Mouse (Mus musculus) C2C12 (cell line): Measurements from ENCODE around the gene Tpgs1.

Experiments
- CEBPB ChIP-seq: IDR thresholded peaks from one replicate; pipeline ENCODE4 v1.6.1; 2011; ENCODE audit warnings: low read depth, mild to moderate bottlenecking, control low read depth, moderate library complexity
- CTCF ChIP-seq: IDR thresholded peaks from one replicate; pipeline ENCODE4 v1.5.1; 2011; ENCODE audit not compliant: control insufficient read depth, insufficient read depth, insufficient read length
- FOSL1 ChIP-seq: IDR thresholded peaks from one replicate; pipeline ENCODE4 v1.8.0; 2011; ENCODE audit warnings: mild to moderate bottlenecking, low read length; ENCODE audit not compliant: poor library complexity, insufficient read depth, severe bottlenecking
- MAX ChIP-seq: IDR thresholded peaks from one replicate; pipeline ENCODE4 v1.6.1; 2011; ENCODE audit warnings: mild to moderate bottlenecking, control low read depth
- MYOD1 ChIP-seq: IDR thresholded peaks from one replicate; pipeline ENCODE4 v1.6.1; 2011; ENCODE audit warnings: low read depth; ENCODE audit not compliant: control insufficient read depth, insufficient read length
- MYOG ChIP-seq: IDR thresholded peaks from one replicate; pipeline ENCODE4 v1.6.1; 2011; ENCODE audit not compliant: control insufficient read depth, insufficient read length; ENCODE audit errors: extremely low read depth
- USF1 ChIP-seq: IDR thresholded peaks from one replicate; pipeline ENCODE4 v1.6.1; 2011; ENCODE audit warnings: low read depth, mild to moderate bottlenecking, control low read depth, moderate library complexity

- no peak for TF ChIP-seq MAX
- TF ChIP-seq USF1, result no peak
- TF ChIP-seq CTCF, result no peak
- no peak for TF ChIP-seq MYOD1
- TF ChIP-seq FOSL1, result no peak
- TF ChIP-seq MYOG, result no peak
- TF ChIP-seq CEBPB, result no peak
Observed at GRCm38 (mm10) chr10:79669576-79670057, 448 bp downstream of the Tpgs1 start.
